8 mouse cellular contexts compared by ENCODE assay signal in the genomic region with DNA sequence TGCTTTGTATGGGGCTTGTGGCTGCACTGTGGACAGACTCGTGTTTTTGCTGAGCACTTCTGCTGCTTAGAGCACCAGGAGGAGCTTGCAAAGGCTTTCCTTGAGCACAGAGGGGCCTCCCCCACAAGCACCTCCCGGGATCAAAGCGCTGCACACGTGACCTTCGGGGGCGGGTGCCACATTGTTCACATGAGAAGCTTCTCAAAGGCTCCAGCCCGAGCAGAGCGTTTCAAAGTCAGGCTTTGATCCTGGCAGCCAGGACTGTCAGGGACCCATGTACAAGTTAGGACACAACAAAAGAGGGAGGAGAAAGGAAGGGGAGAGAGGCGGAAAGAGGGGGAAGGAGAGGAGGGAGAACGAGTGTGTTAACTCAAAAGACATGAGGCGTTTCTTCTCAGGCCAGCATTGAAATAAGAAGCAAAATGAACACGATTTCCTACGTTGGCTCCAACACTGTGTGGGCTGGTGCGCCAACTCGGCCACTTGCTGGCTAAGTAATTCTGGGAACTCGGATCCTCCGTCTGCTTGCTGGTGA. TPM values are rescaled to one million over a fixed set of nuclear protein-coding genes. Genes with fewer than 3 reads are reported as not detected.
DNase-seq lines count a peak whose midpoint lies in the region; ATAC-seq and TF ChIP-seq lines count a peak whose summit lies in the region.

No protein-coding gene starts in this region.

- no peaks in the 10 kb centered on the region for H3K9me3 ChIP-seq in ES-Bruce4 (replicated peaks; ENCODE audit: control insufficient read depth, insufficient read depth, low read length, poor library complexity, severe bottlenecking)
- H3K9me3 ChIP-seq in forebrain, postnatal 0 days (ENCODE audit: low read length), result no peaks in the 10 kb centered on the region
- H3K9me3 ChIP-seq in hindbrain, embryonic 14.5 days (ENCODE audit: control insufficient read depth, low read length), result no peaks in the 10 kb centered on the region

- no peak overlapping the region for H3K27ac ChIP-seq in ES-Bruce4 (ENCODE audit: insufficient read depth, low read length)
- peak overlapping the region; percentile 23 for H3K27ac ChIP-seq in forebrain, postnatal 0 days (ENCODE audit: low read depth, low read length)
- peak overlapping the region; percentile 22; the same call in 1 of the 2 replicates for H3K27ac ChIP-seq in hindbrain, embryonic 14.5 days

- TF ChIP-seq POLR2A in ES-Bruce4 (IDR thresholded peaks at IDR 0.05; ENCODE audit: insufficient read depth, low read length), result no peak

- peak; percentile 91 for ATAC-seq in forebrain, postnatal 0 days
- peak; percentile 77 for ATAC-seq in hindbrain, embryonic 14.5 days (ENCODE audit: low FRiP score)
- no peak for ATAC-seq in megakaryocyte, adult 5-6 weeks (ENCODE audit: poor library complexity, severe bottlenecking)

- TF ChIP-seq CTCF in ES-Bruce4 (IDR thresholded peaks at IDR 0.05; ENCODE audit: low read depth, low read length), result no peak
- TF ChIP-seq CTCF in forebrain, postnatal 0 days (IDR thresholded peaks at IDR 0.05; ENCODE audit: low read depth), result no peak

- peak overlapping the region; percentile 9; the same call in 1 of the 2 replicates for H3K4me3 ChIP-seq in ES-Bruce4 (ENCODE audit: low read depth, low read length)
- H3K4me3 ChIP-seq in forebrain, postnatal 0 days (ENCODE audit: low read depth, low read length), result no peak overlapping the region; the same call in 1 of the 2 replicates
- peak overlapping the region; percentile 8; the same call in 1 of the 2 replicates for H3K4me3 ChIP-seq in hindbrain, embryonic 14.5 days (replicated peaks; ENCODE audit: low read length)

- no peaks in the 10 kb centered on the region for H3K36me3 ChIP-seq in ES-Bruce4 (ENCODE audit: control insufficient read depth, insufficient read depth, low read length, poor library complexity, severe bottlenecking)
- H3K36me3 ChIP-seq in forebrain, postnatal 0 days (ENCODE audit: insufficient read depth), result no peaks in the 10 kb centered on the region
- H3K36me3 ChIP-seq in hindbrain, embryonic 14.5 days (replicated peaks; ENCODE audit: control insufficient read depth, insufficient read depth), result no peaks in the 10 kb centered on the region

- WGBS in forebrain, postnatal 0 days, result 2% methylated on average over 17 of the region's 17 CpGs
- WGBS in hindbrain, embryonic 14.5 days, result under 1% methylated on average over 17 of the region's 17 CpGs

- peak; percentile 48; the same call in 1 of the 2 replicates for TF ChIP-seq EP300 in ES-Bruce4 (IDR thresholded peaks at IDR 0.05; ENCODE audit: insufficient read depth, low read depth, low read length)

- no peaks in the 10 kb centered on the region for H3K27me3 ChIP-seq in ES-Bruce4 (ENCODE audit: control insufficient read depth, insufficient read depth, low read length, poor library complexity, severe bottlenecking)
- no peaks in the 10 kb centered on the region for H3K27me3 ChIP-seq in forebrain, postnatal 0 days (ENCODE audit: insufficient read depth, low read length)
- H3K27me3 ChIP-seq in hindbrain, embryonic 14.5 days (ENCODE audit: control insufficient read depth, insufficient read depth, low read length), result peaks cover 8% of the 10 kb centered on the region

- peak overlapping the region; percentile 34 for H3K4me2 ChIP-seq in forebrain, postnatal 0 days (ENCODE audit: low read depth)
- H3K4me2 ChIP-seq in hindbrain, embryonic 14.5 days (replicated peaks), result peak overlapping the region; percentile 45

- DNase-seq in brain, adult 2 months (ENCODE audit: low read depth, low spot score), result peak; percentile 85
- DNase-seq in forebrain, postnatal 0 days, result peak; percentile 79
- peak; percentile 70 for DNase-seq in hindbrain, embryonic 14.5 days (ENCODE audit: low spot score)
- peak; percentile 53 for DNase-seq in layer of hippocampus, postnatal 36 days
- DNase-seq in lung, postnatal 14 days, result peak; percentile 73
- DNase-seq in right cerebral cortex, adult 2 months (ENCODE audit: low spot score in 2 of 2), result peak; percentile 71 to 75

- no peaks in the 10 kb centered on the region for H3K4me1 ChIP-seq in ES-Bruce4 (ENCODE audit: control insufficient read depth, insufficient read depth, low read length)
- H3K4me1 ChIP-seq in forebrain, postnatal 0 days (ENCODE audit: insufficient read depth), result peaks cover 4% of the 10 kb centered on the region
- peaks cover 15% of the 10 kb centered on the region; the same call in 1 of the 2 replicates for H3K4me1 ChIP-seq in hindbrain, embryonic 14.5 days (replicated peaks; ENCODE audit: control insufficient read depth, insufficient read depth, low read length)

- no peak overlapping the region for H3K9ac ChIP-seq in ES-Bruce4 (ENCODE audit: low read depth, poor library complexity, severe bottlenecking)
- H3K9ac ChIP-seq in forebrain, postnatal 0 days, result no peak overlapping the region
- 0 out of 2 replicates have a peak overlapping the region, but pooled peaks have one; percentile 26 for H3K9ac ChIP-seq in hindbrain, embryonic 14.5 days

RNA-seq across cellular contexts. Expression of a gene that starts 33.8 kb away (rescaled TPM):
- 11.7 and 12.4 TPM in 2 replicates for polyA plus RNA-seq in ES-Bruce4 (2011; ENCODE audit: insufficient read depth, insufficient read length, low read depth, missing spikeins)
- 59.5 and 63.1 TPM in 2 replicates for total RNA-seq in forebrain, postnatal 0 days (2014; rRNA removed)
- polyA plus RNA-seq in forebrain, postnatal 0 days (2015; fragmentation: Nextera tagmentation; extraction: Ambion mirVana), result 52.7 and 56.0 TPM in 2 replicates
- 39.5 and 41.3 TPM in 2 replicates for polyA plus RNA-seq in hindbrain, embryonic 14.5 days (2014; fragmentation: Nextera tagmentation; extraction: Ambion mirVana)
- 10 to 100 TPM; 48.4 to 48.7 TPM for total RNA-seq in layer of hippocampus, postnatal 36 days (2021)
- total RNA-seq in megakaryocyte, adult 5-6 weeks (2015), result 0.16 TPM in 1 of 2 replicates, not detected in the other
- 0.29 and 0.45 TPM in 2 replicates for total RNA-seq in megakaryocyte, adult 5-6 weeks (2017)

Comparison
In these comparisons a context has a peak if more than half of its experiments do, and no peak if none do; other contexts are left out.
1. RNA of a gene that starts 33.8 kb away (total RNA-seq): 59.5 to 63.1 TPM in forebrain, postnatal 0 days and 48.4 to 48.7 TPM in layer of hippocampus, postnatal 36 days; 0.16 to 0.45 TPM in megakaryocyte, adult 5-6 weeks; every median in the first group is over 10 times any median in the second.
2. Peak in every context shown above with its lines, with median percentiles within 50 percentile points of each other: DNase-seq.